Mouse (Mus musculus): Measurements from ENCODE around the gene Vmn1r218. TPM values are rescaled to one million over a fixed set of nuclear protein-coding genes. Genes with fewer than 3 reads are reported as not detected.

The Vmn1r218 gene
- 0.09 TPM for polyA plus RNA-seq (2017; shearing (Covaris generic))

DNA sequence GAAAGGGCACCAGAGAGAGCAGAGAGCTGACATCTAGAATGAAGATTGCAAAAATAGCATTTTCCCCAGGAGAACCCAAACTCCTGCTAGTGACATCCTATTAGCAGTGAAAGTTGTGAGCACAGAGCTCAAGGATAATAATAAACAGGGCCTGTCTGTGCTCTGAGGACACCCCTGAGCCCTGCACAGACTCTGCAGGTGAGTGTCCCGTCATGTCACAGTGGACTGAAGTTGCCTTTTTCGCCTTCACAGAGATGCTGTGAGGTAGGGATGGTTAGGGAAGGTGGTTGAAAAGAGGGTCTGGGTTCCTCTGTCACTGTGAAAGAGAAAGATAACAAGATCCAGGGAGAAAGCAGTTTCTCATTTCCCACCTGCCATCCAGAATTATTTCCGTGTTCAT, at the start of gene Vmn1r218:
Gene Vmn1r218, plus strand, starts transcription at position 57 of the 400 bp plus-strand sequence.

DNA sequence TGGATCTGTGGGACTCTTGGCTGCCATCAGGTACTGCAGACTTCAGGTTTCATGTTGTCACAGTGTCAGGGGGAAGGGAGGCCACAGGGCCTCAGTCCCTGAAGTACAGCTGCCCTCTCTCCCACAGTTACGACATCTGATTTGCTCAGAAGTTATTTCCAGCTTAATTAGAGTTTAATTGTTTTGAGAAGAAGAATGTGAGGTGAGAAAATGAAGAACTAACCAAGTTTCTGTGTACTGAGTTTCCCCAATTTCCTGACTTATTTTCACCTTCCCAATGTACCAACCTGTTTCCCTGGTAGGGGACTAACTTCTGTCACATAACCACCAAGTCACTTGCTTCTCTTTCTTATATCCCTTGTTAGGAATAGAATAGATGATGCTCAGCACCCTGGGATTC, 14.8 kb upstream of the Vmn1r218 start, which contains the start of gene Vmn1r217:
Gene Vmn1r217, minus strand, starts transcription at position 101 of the 400 bp plus-strand sequence.

DNA sequence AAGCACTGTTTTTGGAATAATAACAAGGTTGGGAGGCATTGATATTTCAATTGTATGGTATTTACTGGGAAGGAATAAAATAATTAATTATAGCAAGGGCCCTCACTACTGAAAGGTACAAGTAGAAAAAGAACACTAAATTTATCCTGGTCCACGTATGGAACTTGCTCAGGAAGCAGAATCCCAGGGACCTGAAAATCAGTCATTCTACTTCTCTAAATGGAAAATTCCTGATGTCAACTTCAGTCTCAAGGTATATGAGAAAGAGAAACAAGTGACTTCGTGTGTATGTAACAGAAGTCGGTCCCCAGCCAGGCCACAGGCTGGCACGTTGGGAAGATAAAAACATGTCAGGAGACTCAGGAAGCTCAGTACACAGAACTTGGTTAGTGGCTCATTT, 26.1 kb downstream of the Vmn1r218 start, which contains the start of gene Vmn1r219:
Gene Vmn1r219, plus strand, starts transcription at position 301 of the 400 bp plus-strand sequence.

DNA sequence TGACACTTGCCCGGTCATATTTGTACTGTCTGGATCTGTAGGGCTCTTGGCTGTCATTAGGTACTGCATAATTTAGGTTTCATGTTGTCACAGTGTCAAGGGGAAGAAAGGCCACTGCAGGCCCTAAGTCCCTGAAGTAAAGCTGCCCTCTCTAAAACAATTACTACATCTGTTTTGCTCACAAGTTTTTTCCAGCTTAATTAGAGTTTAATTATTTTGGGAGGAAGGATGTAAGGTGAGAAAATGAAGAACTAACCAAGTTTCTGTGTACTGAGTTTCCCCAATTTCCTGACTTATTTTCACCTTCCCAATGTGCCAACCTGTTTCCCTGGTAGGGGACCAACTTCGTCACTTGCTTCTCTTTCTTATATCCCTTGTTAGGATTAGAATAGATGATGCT, 54.9 kb downstream of the Vmn1r218 start, which contains the start of gene Vmn1r220:
Gene Vmn1r220, minus strand, starts transcription at position 101 of the 400 bp plus-strand sequence.

Other genes starting within 250 kb of the Vmn1r218 start
- gene Vmn1r212, start 248.9 kb upstream of the Vmn1r218 start, polyA plus RNA-seq (2017; shearing (Covaris generic)): not detected
- gene Vmn1r213, start 125.5 kb upstream of the Vmn1r218 start, polyA plus RNA-seq (2017; shearing (Covaris generic)): not detected
- gene Vmn1r214, start 102.7 kb upstream of the Vmn1r218 start, polyA plus RNA-seq (2017; shearing (Covaris generic)): 0.14 TPM
- gene Vmn1r215, start 65.1 kb upstream of the Vmn1r218 start, polyA plus RNA-seq (2017; shearing (Covaris generic)): not detected
- gene Vmn1r217, start 14.9 kb upstream of the Vmn1r218 start, polyA plus RNA-seq (2017; shearing (Covaris generic)): not detected
- gene Vmn1r219, start 26.2 kb downstream of the Vmn1r218 start, polyA plus RNA-seq (2017; shearing (Covaris generic)): not detected
- not detected for gene Vmn1r220, start 54.8 kb downstream of the Vmn1r218 start, polyA plus RNA-seq (2017; shearing (Covaris generic))
- gene Vmn1r221, start 81.0 kb downstream of the Vmn1r218 start, polyA plus RNA-seq (2017; shearing (Covaris generic)): not detected
- not detected for gene Vmn1r222, start 102.8 kb downstream of the Vmn1r218 start, polyA plus RNA-seq (2017; shearing (Covaris generic))
- gene Vmn1r223, start 114.0 kb downstream of the Vmn1r218 start, polyA plus RNA-seq (2017; shearing (Covaris generic)): not detected
- 11.3 TPM for gene Zfp322a, start 236.1 kb downstream of the Vmn1r218 start, polyA plus RNA-seq (2017; shearing (Covaris generic))

Data from effector memory CD4-positive, alpha-beta T cell, adult 5 months (primary cell).